Mouse (Mus musculus) MEL-GATA-1-ER (cell line): ENCODE results near the gene Bicc1.
"Not testable (repeated sequence)": the region's sequence is repeated elsewhere in the genome, so short reads cannot be mapped to it uniquely, and the experiment has no call there.

Source experiments
- DNase-seq: peaks from one replicate; pipeline ENCODE4 v3.0.0-alpha.2; 2012; ENCODE audit warnings: low read depth; ENCODE audit errors: extremely low read depth

Bicc1 gene

GRCm38 (mm10) chr10:70949254-70950104, 210.0 kb downstream of the Bicc1 start:
- no peak for DNase-seq

DNA sequence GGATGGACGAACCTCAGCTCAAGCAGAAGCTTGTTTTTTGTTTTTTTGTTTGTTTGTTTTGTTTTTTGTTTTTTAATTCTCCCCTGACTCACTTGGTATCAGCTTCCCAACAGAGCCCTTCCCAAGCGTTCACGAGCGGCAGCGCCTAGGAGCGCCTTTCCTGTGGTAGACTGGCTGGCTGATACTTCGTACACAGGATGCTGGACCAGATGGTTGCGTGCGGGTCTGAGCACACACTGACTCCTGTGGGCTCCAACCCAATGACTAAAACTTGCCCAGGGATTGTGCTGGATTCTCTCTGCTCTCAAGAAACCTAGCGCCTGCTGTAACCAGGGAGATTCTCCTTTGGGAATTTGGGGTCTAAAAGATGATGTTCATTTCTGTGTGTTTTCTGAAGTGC, 211.2 kb downstream of the Bicc1 start:
- DNase-seq = no peak

DNA sequence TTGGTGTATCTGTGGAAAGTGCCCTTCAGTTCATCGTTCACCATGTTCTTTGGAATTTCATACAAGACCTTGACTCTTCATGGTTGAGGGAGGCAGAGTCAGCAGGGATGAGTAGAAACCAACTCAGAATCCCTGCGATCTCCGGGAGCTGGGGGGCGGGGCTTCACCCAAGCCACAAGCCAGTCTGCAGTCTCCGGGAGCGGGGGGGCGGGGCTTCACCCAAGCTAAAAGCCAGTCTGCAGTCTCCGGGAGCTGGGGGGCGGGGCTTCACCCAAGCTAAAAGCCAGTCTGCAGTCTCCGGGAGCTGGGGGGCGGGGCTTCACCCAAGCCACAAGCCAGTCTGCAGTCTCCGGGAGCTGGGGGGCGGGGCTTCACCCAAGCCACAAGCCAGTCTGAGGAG, 213.4 kb downstream of the Bicc1 start:
- DNase-seq = not testable (repeated sequence)

GRCm38 (mm10) chr10:70945076-70945475, 214.4 kb downstream of the Bicc1 start:
- no peak for DNase-seq

GRCm38 (mm10) chr10:70941623-70942022, 217.9 kb downstream of the Bicc1 start:
- no peak for DNase-seq

- no peak for DNase-seq
These were observed 219.7 kb downstream of the Bicc1 start for GRCm38 (mm10) chr10:70939751-70940150.

GRCm38 (mm10) chr10:70937450-70937849, 222.1 kb downstream of the Bicc1 start:
- no peak for DNase-seq

DNA sequence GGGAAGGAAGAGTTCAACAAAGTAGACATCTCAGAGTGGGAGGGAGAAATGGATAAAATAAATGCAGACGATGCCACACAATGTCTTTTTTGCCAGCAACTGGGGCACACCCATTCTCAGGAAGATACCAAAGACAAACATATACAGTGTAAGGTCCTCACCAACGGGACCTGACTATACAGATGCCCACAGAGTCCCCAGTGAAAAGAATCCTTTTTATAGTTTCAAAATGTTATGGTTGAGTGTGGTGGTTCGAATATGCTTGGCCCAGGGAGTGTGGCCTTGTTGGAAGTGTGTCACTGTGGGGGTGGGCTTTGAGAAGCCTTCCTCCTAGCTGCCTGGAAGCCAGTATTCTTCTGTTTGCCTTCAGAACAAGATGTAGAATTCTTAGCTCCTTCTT, 223.5 kb downstream of the Bicc1 start:
- no peak for DNase-seq

DNA sequence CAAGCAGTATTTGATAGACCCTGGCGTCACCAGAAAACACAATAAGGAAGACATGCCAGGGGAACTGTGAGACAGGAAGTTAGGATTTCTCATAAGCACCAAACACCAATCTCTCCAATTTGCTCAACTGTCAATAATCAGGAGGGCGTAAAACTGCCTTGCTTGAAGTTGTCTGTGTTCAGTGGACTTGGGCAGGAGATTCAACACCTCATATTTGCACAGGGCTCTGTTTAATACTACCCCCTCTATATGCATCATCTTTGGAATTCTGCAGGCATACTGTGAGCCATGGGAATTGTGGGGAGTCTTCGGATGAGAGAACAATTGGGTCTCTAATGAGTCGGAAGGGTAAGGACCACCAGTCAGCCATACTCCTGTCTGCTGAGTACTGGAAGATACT, 233.4 kb downstream of the Bicc1 start:
- no peak for DNase-seq

DNA sequence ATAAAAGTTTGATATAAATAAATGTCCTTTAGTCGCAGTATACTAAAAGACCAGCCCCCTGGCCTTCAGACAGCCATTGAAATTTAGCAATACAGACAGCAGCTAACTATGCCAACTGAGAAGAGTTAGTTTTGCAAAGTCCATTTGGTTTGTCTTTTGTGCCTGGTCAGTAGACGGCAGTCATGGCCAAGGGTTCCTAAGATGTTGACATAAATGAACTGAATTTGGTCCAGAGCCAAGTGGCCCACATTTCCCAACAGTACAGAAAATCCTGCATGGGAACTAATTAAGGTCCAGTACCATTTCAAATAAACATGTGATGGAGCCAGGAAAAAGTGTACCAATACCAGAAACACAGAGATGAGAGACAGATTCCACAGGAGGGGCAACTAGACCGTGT, 235.2 kb downstream of the Bicc1 start:
- no peak for DNase-seq

DNA sequence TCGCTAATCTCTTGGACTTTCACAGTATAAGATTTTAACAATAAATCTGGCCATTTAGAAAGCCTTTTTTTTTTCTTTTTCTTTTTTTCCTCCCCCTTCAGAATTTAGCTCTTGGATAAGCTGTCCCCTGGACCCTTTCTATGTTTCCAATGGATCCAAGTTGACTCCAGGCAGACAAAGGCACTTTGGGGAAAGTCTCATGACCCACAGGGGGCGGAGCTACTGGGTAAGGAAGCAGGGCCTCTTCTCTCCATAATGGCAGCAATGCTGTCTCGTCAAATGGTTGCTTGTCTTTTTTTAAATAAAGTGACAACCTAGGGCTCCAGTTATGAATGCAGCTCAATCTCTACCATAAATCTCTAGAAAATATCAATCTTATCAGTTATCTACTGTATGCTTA, 235.6 kb downstream of the Bicc1 start:
- no peak for DNase-seq

- DNase-seq = no peak
These were observed 238.0 kb downstream of the Bicc1 start for GRCm38 (mm10) chr10:70921481-70921880.

DNA sequence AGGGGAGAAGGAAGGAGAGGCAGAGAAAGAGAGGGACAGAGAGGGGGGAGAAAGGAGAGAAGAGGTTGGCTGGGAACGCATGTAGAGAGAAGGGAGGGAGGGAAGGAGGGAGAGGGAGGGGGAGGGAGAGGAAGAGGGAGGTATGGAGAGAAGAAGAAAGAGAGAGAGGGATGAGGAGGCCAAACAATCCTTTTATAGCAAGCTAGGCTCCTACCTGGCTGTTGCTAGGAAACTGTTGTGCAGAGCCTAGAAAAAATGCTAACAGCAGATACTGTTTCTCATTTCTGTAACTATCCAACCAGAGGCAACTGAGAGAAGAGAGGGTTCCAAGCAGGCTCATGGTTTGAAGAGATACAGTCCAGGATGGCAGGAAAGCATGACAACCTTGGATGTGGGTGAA, 239.6 kb downstream of the Bicc1 start:
- no peak for DNase-seq

DNA sequence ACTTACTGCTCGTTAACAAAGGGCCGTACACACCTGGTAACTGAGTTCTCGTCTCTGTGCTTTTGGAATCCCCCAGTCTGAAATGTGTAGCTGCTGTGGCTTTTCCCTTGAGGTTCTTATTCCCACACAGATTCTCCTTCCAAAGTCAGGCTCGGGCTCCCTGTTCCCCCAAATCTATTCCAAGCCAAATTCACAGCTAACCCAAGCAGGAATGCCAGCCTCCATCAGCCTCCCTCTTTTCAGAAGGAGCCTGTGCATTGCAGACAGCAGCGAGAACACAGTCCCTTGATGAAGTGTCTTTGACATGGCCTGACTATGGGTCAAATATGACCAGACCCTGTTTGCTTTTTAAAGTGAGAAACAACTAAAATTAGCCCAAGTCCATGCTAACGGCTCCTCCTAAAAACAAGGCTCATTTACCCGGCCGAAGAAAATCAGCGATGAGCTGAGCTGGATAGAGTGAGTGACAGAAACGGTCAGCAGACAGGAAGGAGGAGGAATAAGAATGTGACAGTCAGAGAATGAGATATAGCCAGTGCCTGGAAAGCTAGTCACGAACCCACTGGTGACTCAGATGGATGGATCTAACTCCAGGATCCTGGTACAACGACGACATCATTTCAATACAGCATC, 240.4 kb downstream of the Bicc1 start:
- DNase-seq = no peak

DNA sequence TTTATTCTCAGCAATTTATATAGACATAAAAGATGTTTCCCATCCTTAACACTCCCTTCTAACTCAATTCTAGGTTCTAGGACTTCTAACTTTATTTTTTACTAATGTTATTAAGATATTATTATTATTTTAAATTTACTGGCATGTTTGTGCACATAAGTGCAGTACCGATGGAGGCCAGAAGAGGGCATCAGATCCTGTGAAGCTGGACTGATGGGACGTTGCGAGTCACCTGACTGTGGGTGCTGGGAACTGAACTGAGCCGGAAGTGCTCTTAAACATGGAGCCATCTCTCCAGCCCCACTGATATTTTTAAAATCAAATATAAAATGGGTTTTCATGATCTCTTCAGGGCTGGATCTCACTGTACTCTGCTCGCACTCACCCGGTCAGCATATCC, 242.8 kb downstream of the Bicc1 start:
- no peak for DNase-seq

- no peak for DNase-seq
These were observed 244.4 kb downstream of the Bicc1 start for GRCm38 (mm10) chr10:70915096-70915495.

DNA sequence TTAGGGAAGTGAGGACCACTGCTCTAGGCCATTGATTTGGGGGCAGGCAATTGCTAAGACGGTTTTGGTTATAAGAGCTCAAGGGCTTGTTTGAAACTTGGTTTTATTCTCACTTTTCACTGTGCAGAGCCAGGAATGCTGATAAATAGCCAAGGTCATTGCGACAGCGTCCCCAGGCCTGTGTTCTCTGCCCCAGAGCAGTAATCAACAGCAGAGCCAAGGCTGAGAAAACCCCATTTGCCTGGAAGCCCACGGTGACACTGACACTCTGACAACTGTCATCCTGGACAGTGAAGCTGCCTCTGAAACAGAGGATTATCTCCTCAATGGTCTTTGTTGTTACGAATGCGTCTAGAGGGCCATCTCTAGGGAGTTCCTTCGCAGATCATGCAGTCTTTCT, 255.6 kb downstream of the Bicc1 start:
- no peak for DNase-seq

GRCm38 (mm10) chr10:70902751-70903485, 256.6 kb downstream of the Bicc1 start:
- no peak for DNase-seq

DNA sequence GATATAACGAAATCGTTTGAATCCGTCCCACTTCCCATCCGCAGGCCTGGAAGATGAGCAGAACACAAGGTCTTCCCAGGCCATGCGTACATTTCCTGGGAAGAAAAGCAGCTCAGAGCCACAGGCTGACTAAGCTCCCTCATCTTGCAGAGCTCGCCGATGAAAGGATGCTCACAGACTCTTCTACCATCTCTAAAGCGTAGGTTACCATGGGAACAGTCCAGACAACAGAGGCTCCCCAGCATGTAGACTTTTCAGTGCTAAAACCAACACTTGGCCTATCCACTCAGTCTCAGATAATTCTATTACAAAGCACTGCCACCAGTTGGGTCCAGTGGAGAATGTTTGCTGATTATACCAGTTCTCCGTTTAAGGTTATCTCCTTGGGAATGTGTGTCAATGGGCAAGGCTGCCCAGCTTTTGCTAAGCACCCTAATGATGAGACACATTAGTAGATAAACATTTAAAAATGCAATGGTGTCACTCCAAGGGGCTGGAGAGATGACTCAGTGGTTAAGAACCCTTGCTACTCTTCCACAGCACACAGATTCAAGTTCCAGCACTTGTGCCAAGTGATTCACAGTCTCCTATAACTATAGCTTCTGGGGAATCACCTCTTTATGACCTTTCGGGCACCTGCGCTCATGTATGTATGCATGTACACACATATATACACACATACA, 258.2 kb downstream of the Bicc1 start:
- no peak for DNase-seq

GRCm38 (mm10) chr10:70895891-70896290, 263.6 kb downstream of the Bicc1 start:
- DNase-seq = no peak

GRCm38 (mm10) chr10:70878046-70878445, 281.5 kb downstream of the Bicc1 start:
- DNase-seq = no peak

DNA sequence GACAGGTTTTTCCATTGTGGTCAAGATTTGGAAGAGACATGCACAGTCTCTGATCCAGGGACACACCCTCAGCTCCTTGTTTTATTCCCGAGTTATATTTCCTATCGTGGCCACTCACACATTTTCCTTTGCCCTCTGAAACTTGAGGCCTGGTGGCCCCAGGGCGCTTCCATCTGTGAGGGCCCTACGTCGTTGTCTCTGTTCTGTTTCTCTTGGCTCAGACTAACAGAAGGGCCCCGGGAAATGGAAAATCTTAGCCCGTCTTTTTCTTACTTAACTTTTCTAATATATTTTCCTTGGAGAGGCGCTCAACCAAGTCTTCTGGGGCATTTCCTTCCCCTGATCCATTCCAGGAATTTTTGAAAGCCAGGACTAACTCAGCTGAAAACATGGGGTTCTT, 281.9 kb downstream of the Bicc1 start:
- no peak for DNase-seq
